Mouse (Mus musculus) stomach, postnatal 0 days (tissue): ENCODE data around the gene Fam118a.

Experiments
- CTCF ChIP-seq: IDR thresholded peaks from 2 replicates; pipeline ENCODE4 v1.5.1; 2016; ENCODE audit warnings: antibody characterized with exemption, low read depth, mild to moderate bottlenecking, moderate library complexity
- EP300 ChIP-seq: optimal IDR thresholded peaks from 2 replicates; pipeline ENCODE3; 2016; ENCODE audit warnings: antibody characterized with exemption

GRCm38 (mm10) chr15:85036566-85037342, 8.0 kb downstream of the Fam118a start:
- no peak for TF ChIP-seq EP300
- TF ChIP-seq CTCF = no peak
